Mouse (Mus musculus): ENCODE results near the gene Mybpc2. TPM values are rescaled to one million over a fixed set of nuclear protein-coding genes. Genes with fewer than 3 reads are reported as not detected.

The Mybpc2 gene
- polyA plus RNA-seq, 1 experiment from 2014 or later, result 0.31 TPM

DNA sequence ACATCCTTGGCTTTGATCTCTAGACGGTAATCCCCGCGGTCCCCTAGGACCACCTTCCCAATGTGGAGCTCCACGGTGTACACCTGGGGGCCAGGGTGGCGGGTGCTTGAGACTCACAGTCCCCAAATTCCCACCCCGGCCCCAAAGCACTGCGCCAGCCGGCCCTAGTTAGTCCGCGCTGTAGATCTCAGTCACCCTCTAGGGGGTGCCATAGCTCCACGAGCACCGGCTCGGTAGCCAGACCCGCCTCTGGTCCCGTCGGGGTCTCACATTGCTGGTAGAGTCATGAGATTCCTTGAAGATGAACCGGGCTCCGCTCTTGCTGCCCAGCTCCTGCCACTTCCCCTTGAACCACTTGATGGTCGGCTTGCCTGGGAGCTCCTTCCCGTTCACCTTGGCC lies 2.7 kb downstream of the Mybpc2 start:
- Histone ChIP-seq H3K9ac (ENCODE audit: low read depth, low read length) (no peak overlapping the region), H3K4me1 (ENCODE audit: control insufficient read depth, low read depth, low read length) (no peaks in the 10 kb centered on the region), H3K36me3 (ENCODE audit: control insufficient read depth, insufficient read depth) (no peaks in the 10 kb centered on the region), H3K9me3 (replicated peaks; ENCODE audit: control insufficient read depth, low read length) (no peaks in the 10 kb centered on the region), H3K4me2 (ENCODE audit: low read depth, low read length) (no peak overlapping the region), H3K27ac (ENCODE audit: low read length) (no peak overlapping the region), H3K27me3 (ENCODE audit: control insufficient read depth, insufficient read depth, low read depth, low read length) (peaks cover 50% of the 10 kb centered on the region), H3K4me3 (ENCODE audit: low read depth, low read length) (no peak overlapping the region)
- WGBS (ENCODE audit: insufficient replicate concordance), result 2% methylated on average over 20 of the region's 20 CpGs
- no peak for ATAC-seq (ENCODE audit: low read depth)

DNA sequence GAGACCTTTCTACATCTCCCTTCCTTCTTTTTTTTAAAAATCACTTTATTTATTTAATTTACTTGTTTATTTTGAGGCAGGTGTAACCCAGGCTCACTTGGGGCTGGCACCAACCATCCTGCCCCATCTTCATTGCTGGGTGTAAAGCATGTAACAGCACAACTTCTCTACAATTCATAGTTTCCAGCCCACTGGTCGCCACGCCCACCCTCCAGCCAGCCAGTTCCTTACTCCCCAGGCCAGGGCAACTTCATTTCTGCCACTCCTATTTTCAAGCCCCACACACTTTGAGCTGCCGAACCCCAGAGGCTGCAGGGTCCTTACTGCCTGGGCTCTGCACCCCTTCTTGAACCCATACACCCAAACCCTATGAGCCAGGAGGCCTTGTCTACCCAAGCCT lies 3.5 kb downstream of the Mybpc2 start:
- H3K4me3 ChIP-seq (ENCODE audit: low read depth, low read length), result no peak overlapping the region
- no peaks in the 10 kb centered on the region for H3K36me3 ChIP-seq (ENCODE audit: control insufficient read depth, insufficient read depth)
- H3K27me3 ChIP-seq (ENCODE audit: control insufficient read depth, insufficient read depth, low read depth, low read length), result peaks cover 47% of the 10 kb centered on the region
- no peak overlapping the region for H3K4me2 ChIP-seq (ENCODE audit: low read depth, low read length)
- no peak overlapping the region for H3K9ac ChIP-seq (ENCODE audit: low read depth, low read length)
- no peak for ATAC-seq (ENCODE audit: low read depth)
- H3K4me1 ChIP-seq (ENCODE audit: control insufficient read depth, low read depth, low read length), result no peaks in the 10 kb centered on the region
- no peaks in the 10 kb centered on the region for H3K9me3 ChIP-seq (replicated peaks; ENCODE audit: control insufficient read depth, low read length)
- no peak overlapping the region for H3K27ac ChIP-seq (ENCODE audit: low read length)
- 51% methylated on average over 3 of the region's 3 CpGs for WGBS (ENCODE audit: insufficient replicate concordance)

DNA sequence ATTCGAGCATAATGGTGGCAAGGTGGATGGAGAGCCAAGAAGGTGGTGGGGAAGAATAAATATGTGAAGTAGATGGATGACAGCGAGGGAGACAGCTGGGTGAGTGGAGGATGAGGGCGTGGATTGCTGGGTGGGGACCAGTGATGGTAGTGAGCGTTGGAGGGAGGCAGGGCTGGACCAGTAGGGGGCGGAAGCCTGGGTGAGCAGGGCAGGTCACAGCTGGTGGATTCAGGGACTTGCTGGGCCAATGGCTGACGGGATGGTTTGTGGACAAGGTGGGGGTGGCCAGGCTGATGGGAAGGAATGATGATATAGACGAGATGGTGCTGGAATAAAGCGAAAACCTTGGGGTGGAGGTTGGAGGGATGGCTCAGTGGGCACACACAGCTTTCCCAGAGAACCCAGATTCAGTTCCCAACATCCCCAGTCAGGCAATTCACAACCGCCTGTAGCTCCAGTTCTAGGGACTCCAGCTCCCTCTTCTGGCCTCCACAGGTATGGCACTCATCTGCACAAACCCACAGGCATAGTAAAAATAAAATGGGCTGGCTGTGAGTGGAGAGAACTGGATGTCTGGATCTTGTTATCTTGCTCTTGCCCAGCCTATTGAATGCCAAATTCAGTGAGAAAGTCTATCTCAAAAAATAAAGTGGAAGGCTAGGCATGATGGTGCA lies 5.1 kb downstream of the Mybpc2 start:
- H3K9ac ChIP-seq (ENCODE audit: low read depth, low read length), result no peak overlapping the region
- WGBS (ENCODE audit: insufficient replicate concordance), result 62% methylated on average over 9 of the region's 9 CpGs
- H3K36me3 ChIP-seq (ENCODE audit: control insufficient read depth, insufficient read depth), result no peaks in the 10 kb centered on the region
- H3K4me3 ChIP-seq (ENCODE audit: low read depth, low read length), result no peak overlapping the region
- no peaks in the 10 kb centered on the region for H3K9me3 ChIP-seq (replicated peaks; ENCODE audit: control insufficient read depth, low read length)
- H3K27me3 ChIP-seq (ENCODE audit: control insufficient read depth, insufficient read depth, low read depth, low read length), result peaks cover 34% of the 10 kb centered on the region
- H3K4me2 ChIP-seq (ENCODE audit: low read depth, low read length), result no peak overlapping the region
- ATAC-seq (ENCODE audit: low read depth), result no peak
- no peak overlapping the region for H3K27ac ChIP-seq (ENCODE audit: low read length)
- no peaks in the 10 kb centered on the region for H3K4me1 ChIP-seq (ENCODE audit: control insufficient read depth, low read depth, low read length)

DNA sequence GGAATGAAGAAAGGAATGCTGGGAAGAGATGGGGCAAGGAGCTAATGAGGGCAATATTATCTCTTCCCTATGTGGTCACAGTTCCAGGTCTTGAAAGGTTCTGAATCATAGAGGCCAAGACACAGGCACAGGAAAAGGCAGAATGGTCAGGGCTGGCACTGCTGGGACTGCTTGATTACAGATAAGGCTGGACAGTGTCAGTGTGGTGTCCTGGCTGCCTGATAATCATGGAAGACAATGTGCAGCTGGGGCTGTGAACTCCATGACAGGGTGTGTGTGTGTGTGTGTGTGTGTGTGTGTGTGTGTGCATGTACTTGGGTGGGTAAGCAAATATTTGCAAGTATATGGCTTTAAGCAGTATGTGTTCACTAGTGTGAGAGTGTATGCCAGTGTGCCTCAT lies 17.0 kb downstream of the Mybpc2 start:
- H3K9ac ChIP-seq (ENCODE audit: low read depth, low read length), result no peak overlapping the region
- no peaks in the 10 kb centered on the region for H3K9me3 ChIP-seq (replicated peaks; ENCODE audit: control insufficient read depth, low read length)
- H3K36me3 ChIP-seq (ENCODE audit: control insufficient read depth, insufficient read depth), result no peaks in the 10 kb centered on the region
- peaks cover 2% of the 10 kb centered on the region; the same call in 1 of the 2 replicates for H3K27me3 ChIP-seq (ENCODE audit: control insufficient read depth, insufficient read depth, low read depth, low read length)
- no peak overlapping the region for H3K4me3 ChIP-seq (ENCODE audit: low read depth, low read length)
- H3K4me2 ChIP-seq (ENCODE audit: low read depth, low read length), result no peak overlapping the region
- no peak overlapping the region for H3K27ac ChIP-seq (ENCODE audit: low read length)
- no peak for ATAC-seq (ENCODE audit: low read depth)
- no peaks in the 10 kb centered on the region for H3K4me1 ChIP-seq (ENCODE audit: control insufficient read depth, low read depth, low read length)

DNA sequence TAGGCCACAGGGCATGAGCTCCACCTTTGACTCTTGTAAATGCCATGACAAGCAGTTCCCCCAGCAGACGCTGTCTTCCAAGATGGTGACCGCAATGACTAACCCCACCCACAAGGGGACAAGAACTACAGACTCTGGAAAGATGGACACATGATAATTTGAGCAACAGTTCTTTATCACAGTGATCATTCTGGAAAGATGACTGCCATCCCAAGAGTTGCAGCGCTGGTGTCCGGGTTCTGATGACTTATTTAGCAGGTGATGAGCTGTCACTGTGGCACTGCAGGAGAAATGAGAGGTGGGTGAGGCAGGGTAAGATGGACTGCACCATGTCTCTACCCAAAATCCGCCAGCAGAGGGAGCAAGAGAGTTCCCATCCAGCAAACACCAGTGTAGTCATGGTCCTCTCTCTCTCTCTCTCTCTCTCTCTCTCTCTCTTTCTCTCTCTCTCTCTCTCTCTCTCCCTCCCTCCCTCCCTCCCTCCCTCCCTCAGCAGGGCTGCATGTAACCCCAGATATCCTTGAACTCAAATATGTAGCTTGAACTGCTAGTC lies 22.8 kb downstream of the Mybpc2 start:
- Histone ChIP-seq H3K4me1 (ENCODE audit: control insufficient read depth, low read depth, low read length) (peaks cover 12% of the 10 kb centered on the region), H3K4me3 (ENCODE audit: low read depth, low read length) (no peak overlapping the region), H3K9me3 (replicated peaks; ENCODE audit: control insufficient read depth, low read length) (no peaks in the 10 kb centered on the region), H3K27me3 (ENCODE audit: control insufficient read depth, insufficient read depth, low read depth, low read length) (peaks cover 2% of the 10 kb centered on the region), H3K27ac (ENCODE audit: low read length) (no peak overlapping the region), H3K36me3 (ENCODE audit: control insufficient read depth, insufficient read depth) (no peaks in the 10 kb centered on the region), H3K9ac (ENCODE audit: low read depth, low read length) (no peak overlapping the region), H3K4me2 (ENCODE audit: low read depth, low read length) (no peak overlapping the region)
- 23% methylated on average over 5 of the region's 5 CpGs for WGBS (ENCODE audit: insufficient replicate concordance)
- no peak for ATAC-seq (ENCODE audit: low read depth)

DNA sequence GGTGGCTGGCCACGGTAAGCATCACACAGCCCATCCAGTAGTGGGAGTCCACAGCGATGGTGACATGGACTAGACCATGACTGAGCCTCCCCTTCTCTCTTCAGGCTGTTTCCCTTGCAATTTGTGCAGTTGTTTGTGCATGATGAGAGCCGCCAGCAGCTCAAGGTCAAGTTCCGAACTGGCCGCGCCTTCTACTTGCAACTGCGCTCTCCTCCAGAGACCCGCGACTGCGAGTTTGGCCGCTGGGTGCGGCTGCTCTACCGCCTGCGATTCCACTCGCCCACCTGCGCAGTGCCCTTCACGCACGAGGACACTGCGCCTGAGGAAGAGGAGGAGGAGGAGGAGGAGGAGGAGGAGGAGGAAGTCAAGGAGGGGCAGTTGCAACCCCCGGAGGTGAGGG lies 24.4 kb downstream of the Mybpc2 start:
- no peaks in the 10 kb centered on the region for H3K36me3 ChIP-seq (ENCODE audit: control insufficient read depth, insufficient read depth)
- H3K4me3 ChIP-seq (ENCODE audit: low read depth, low read length), result no peak overlapping the region
- H3K27ac ChIP-seq (ENCODE audit: low read length), result no peak overlapping the region
- H3K4me2 ChIP-seq (ENCODE audit: low read depth, low read length), result no peak overlapping the region
- H3K9ac ChIP-seq (ENCODE audit: low read depth, low read length), result no peak overlapping the region
- H3K27me3 ChIP-seq (ENCODE audit: control insufficient read depth, insufficient read depth, low read depth, low read length), result peaks cover 2% of the 10 kb centered on the region
- peaks cover 22% of the 10 kb centered on the region for H3K4me1 ChIP-seq (ENCODE audit: control insufficient read depth, low read depth, low read length)
- WGBS (ENCODE audit: insufficient replicate concordance), result 64% methylated on average over 17 of the region's 20 CpGs
- H3K9me3 ChIP-seq (replicated peaks; ENCODE audit: control insufficient read depth, low read length), result no peaks in the 10 kb centered on the region
- ATAC-seq (ENCODE audit: low read depth), result no peak

DNA sequence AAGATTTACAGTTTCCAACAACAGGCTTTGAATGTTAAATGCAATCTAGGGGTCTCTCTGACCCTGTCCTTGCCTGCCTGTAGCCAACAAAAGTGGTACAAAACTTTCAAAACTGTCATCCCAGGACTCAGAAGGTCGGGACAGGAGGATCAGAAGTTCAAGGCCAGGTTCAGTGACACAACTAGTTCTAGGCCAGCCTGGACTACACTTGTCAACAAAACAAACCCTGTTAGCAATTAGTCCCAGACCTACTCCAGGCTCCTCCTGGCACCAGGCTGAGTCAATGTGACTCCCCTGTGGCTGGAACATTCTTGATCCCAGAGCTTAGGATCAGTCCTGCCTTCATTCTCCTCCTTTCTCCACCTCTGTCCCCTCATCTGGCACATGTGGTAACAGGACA lies 25.5 kb downstream of the Mybpc2 start:
- peak overlapping the region; percentile 48; the same call in 1 of the 2 replicates for H3K27ac ChIP-seq (ENCODE audit: low read length)
- H3K9me3 ChIP-seq (replicated peaks; ENCODE audit: control insufficient read depth, low read length), result no peaks in the 10 kb centered on the region
- peaks cover under 1% of the 10 kb centered on the region; the same call in 1 of the 2 replicates for H3K36me3 ChIP-seq (ENCODE audit: control insufficient read depth, insufficient read depth)
- peaks cover 2% of the 10 kb centered on the region for H3K27me3 ChIP-seq (ENCODE audit: control insufficient read depth, insufficient read depth, low read depth, low read length)
- WGBS (ENCODE audit: insufficient replicate concordance), result 34% methylated on average over 1 of the region's 1 CpGs
- H3K4me1 ChIP-seq (ENCODE audit: control insufficient read depth, low read depth, low read length), result peaks cover 27% of the 10 kb centered on the region
- no peak overlapping the region for H3K4me2 ChIP-seq (ENCODE audit: low read depth, low read length)
- no peak for ATAC-seq (ENCODE audit: low read depth)
- H3K9ac ChIP-seq (ENCODE audit: low read depth, low read length), result no peak overlapping the region
- no peak overlapping the region for H3K4me3 ChIP-seq (ENCODE audit: low read depth, low read length)

DNA sequence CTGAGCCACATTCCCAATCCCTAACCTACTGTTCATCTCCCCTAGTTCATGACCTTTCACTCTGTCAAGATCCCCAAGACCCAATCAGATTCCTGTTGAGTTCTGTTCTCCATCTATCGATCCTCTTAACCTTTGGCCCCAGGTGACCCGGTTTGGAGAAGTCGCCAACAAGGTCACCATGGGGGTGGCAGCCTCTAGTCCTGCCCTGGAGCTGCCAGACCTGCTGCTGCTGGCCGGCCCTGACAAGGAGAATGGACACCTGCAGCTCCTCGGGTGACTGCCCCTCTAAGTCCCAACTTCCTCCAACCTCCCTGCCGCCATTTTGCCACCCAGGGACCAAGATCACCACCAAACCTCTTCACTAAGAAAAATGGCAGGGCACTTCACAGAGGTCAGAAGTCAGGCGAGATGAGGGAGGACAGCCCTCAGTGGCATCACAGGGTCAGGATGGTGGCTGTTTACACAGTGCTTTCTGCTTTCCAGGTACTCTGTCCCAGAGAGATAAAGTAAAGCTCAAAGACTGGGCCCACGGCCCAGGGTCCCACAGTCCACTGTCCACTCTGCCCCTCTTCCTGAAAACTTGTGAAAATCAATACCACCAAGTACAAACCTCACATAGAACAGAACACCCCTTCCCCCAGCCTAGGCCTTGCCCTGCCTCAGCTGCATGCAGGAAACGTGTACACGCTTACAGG lies 26.9 kb downstream of the Mybpc2 start:
- 75% methylated on average over 10 of the region's 10 CpGs for WGBS (ENCODE audit: insufficient replicate concordance)
- H3K4me1 ChIP-seq (ENCODE audit: control insufficient read depth, low read depth, low read length), result peaks cover 27% of the 10 kb centered on the region
- peak; percentile 10; the same call in 1 of the 2 replicates for ATAC-seq (ENCODE audit: low read depth)
- H3K36me3 ChIP-seq (ENCODE audit: control insufficient read depth, insufficient read depth), result peaks cover 3% of the 10 kb centered on the region
- H3K27me3 ChIP-seq (ENCODE audit: control insufficient read depth, insufficient read depth, low read depth, low read length), result peaks cover 2% of the 10 kb centered on the region
- H3K27ac ChIP-seq (ENCODE audit: low read length), result peak overlapping the region; percentile 96
- H3K4me3 ChIP-seq (ENCODE audit: low read depth, low read length), result peak overlapping the region; percentile 80
- H3K9me3 ChIP-seq (replicated peaks; ENCODE audit: control insufficient read depth, low read length), result no peaks in the 10 kb centered on the region
- peak overlapping the region; percentile 65 for H3K9ac ChIP-seq (ENCODE audit: low read depth, low read length)
- H3K4me2 ChIP-seq (ENCODE audit: low read depth, low read length), result peak overlapping the region; percentile 82

DNA sequence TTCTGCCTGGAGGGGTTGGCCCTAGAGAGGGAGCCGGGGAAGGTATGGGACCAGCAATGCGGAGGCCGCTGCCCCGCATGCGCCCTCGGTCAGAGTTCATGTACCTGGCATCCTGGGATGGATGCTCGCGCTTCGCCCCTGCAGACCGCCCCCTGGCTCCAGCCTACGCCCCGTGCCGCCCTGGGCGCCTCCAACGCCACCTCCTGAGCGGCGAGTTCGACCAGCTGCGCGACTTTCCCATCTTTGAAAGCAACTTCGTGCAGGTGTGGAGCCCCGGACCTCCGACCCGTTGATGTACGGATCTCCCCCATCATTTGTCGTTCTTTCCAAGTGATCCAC lies 27.7 kb downstream of the Mybpc2 start:
- Histone ChIP-seq H3K27ac (ENCODE audit: low read length) (peak overlapping the region; percentile 96), H3K27me3 (ENCODE audit: control insufficient read depth, insufficient read depth, low read depth, low read length) (peaks cover 2% of the 10 kb centered on the region), H3K4me1 (ENCODE audit: control insufficient read depth, low read depth, low read length) (peaks cover 27% of the 10 kb centered on the region), H3K4me3 (ENCODE audit: low read depth, low read length) (peak overlapping the region; percentile 80), H3K36me3 (ENCODE audit: control insufficient read depth, insufficient read depth) (peaks cover 9% of the 10 kb centered on the region), H3K9me3 (replicated peaks; ENCODE audit: control insufficient read depth, low read length) (no peaks in the 10 kb centered on the region), H3K9ac (ENCODE audit: low read depth, low read length) (peak overlapping the region; percentile 65), H3K4me2 (ENCODE audit: low read depth, low read length) (peak overlapping the region; percentile 82)
- ATAC-seq (ENCODE audit: low read depth), result peak; percentile 47
- WGBS (ENCODE audit: insufficient replicate concordance), result 1% methylated on average over 26 of the region's 26 CpGs
